Mouse (Mus musculus) embryonic stem cell, embryonic (primary cell): Measurements from ENCODE around the gene Hyal3.

Experiments
- CTCF ChIA-PET, 4 experiments: fragments of 300-600 bp in 2 of 4; fragments of 350-600 bp in 2 of 4; sonication (Branson Sonifier 250); formaldehyde crosslinking; loops; one replicate each; lab custom pipeline; 2022; ENCODE audit warnings: inconsistent platforms in 2 of 4; lab: Charles Lee
- POLR2A ChIA-PET, 4 experiments: fragments of 300-600 bp in 2 of 4; fragments of 350-600 bp in 2 of 4; sonication (Branson Sonifier 250); formaldehyde crosslinking; loops; one replicate each; lab custom pipeline; 2022; ENCODE audit warnings: antibody characterized with exemption in 4 of 4, inconsistent platforms in 1 of 4; lab: Charles Lee

Gene Hyal3

DNA sequence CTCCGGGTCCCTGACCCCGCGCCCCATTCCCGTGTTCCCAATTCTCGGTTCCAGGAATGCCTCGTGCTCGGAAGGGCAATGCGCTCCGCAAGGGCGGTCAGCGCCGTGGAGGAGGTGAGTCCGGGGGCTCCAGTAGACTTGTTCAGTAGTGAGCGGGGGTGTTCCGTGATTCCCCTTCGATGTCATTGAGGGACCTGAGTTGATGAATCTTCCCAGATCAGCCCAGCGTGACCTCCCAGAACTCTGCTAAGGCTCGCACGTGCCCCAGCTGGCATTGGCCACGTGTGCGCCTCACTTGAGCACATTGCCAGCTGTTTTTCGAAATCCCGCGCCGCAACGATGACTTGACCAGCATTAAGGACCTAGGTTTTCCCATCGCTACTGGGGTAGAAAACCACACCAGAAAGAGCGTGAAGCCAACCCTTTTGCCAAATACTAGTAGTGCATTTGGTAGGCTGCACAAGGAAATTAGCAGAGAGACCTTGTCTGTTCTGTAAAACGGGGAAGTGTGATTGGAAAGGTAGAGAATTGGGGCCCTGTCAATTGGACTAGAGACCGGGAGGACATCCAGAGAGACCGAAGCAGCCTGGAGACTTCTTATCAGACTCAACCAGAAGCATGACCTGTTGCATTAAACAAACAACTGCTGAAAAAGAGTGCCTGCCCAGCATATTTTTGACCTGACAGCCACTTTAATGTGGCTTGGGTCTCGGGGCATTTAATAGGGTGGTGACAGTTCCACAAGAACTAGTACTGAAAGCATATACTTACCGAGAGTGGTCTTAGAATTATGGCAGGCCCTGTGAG is 7.4 kb downstream of the Hyal3 start:
- ChIA-PET CTCF (interaction anchor here in 3 of 4 experiments (0.6 to 2.9 kb wide), 23 partner anchors 11 to 87 kb away, joined by 3 to 10 read pairs (median 4); partner anchors contain the start of gene Hyal1 (in 1 of the 3)), POLR2A (interaction anchor here (0.5 to 29.0 kb wide), 53 partner anchors 6 to 751 kb away, joined by 3 to 450 read pairs (median 5); partner anchors contain the start of genes Hyal1 (in 4 of the 4), Naa80 (in 3 of the 4), Cyb561d2 (in 2 of the 4) and Gnai2 (in 2 of the 4))

DNA sequence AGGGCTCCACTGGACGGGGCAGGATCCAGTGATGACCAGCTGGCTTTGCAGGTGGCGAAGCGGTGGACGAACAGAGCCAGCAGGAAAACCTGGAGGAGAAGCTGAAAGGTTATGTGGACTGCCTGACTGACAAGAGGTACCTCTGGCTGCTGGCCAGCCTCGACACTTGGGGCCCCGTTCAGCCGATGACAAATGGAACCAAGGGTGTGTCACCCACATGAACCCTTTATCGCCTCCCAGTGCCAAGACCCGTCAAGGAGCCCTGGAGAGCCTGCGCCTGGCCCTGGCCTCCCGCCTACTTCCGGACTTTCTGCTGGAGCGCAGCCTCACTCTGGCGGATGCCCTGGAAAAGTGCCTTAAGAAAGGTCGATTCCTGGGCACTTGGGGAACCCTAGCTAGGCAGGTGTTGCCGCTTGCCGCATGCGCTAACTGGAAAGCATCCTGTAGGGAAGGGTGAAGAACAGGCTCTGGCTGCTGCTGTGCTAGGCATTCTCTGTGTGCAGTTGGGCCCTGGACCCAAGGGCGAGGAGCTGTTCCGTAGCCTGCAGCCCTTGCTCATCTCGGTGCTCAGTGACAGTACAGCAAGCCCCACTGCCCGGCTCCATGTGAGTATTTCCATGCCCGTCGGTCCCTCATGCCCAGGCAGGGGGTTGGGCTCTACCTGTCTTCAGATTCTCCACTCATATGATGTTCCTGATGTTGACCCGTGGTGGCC is 9.6 kb downstream of the Hyal3 start:
- POLR2A ChIA-PET = interaction anchor here in 3 of 4 experiments (0.6 to 29.0 kb wide), 15 partner anchors 4 to 799 kb away, joined by 3 to 450 read pairs (median 5); partner anchors contain the start of genes Hyal1 (in 2 of the 3), Hyal2 (in 2 of the 3), Naa80 (in 2 of the 3) and Hyal3 (in 1 of the 3)
- CTCF ChIA-PET = interaction anchor here in 3 of 4 experiments (0.6 to 2.9 kb wide), 10 partner anchors 11 to 295 kb away, joined by 3 to 16 read pairs (median 4); no protein-coding TSS in a partner anchor

DNA sequence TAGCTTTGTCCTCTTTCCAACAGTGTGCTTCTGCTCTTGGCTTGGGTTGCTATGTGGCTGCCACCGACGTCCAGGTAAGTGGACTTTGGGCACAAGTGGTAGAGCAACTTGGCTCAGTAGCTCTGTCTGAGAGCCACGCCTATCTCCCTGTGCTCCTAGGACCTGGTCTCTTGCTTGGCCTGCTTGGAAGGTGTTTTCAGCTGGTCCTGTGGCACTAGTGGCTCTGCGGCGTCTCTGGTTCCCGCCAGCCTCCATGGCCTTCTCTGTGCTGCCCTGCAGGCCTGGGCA is 10.1 kb downstream of the Hyal3 start:
- ChIA-PET CTCF (interaction anchor here in 3 of 4 experiments (0.6 to 2.9 kb wide), 9 partner anchors 10 to 295 kb away, joined by 3 to 16 read pairs (median 5); no protein-coding TSS in a partner anchor), POLR2A (interaction anchor here in 3 of 4 experiments (1.1 to 29.0 kb wide), 10 partner anchors 4 to 40 kb away, joined by 3 to 450 read pairs (median 5); partner anchors contain the start of genes Hyal1 (in 2 of the 3), Naa80 (in 2 of the 3), Hyal2 (in 1 of the 3) and Hyal3 (in 1 of the 3))

DNA sequence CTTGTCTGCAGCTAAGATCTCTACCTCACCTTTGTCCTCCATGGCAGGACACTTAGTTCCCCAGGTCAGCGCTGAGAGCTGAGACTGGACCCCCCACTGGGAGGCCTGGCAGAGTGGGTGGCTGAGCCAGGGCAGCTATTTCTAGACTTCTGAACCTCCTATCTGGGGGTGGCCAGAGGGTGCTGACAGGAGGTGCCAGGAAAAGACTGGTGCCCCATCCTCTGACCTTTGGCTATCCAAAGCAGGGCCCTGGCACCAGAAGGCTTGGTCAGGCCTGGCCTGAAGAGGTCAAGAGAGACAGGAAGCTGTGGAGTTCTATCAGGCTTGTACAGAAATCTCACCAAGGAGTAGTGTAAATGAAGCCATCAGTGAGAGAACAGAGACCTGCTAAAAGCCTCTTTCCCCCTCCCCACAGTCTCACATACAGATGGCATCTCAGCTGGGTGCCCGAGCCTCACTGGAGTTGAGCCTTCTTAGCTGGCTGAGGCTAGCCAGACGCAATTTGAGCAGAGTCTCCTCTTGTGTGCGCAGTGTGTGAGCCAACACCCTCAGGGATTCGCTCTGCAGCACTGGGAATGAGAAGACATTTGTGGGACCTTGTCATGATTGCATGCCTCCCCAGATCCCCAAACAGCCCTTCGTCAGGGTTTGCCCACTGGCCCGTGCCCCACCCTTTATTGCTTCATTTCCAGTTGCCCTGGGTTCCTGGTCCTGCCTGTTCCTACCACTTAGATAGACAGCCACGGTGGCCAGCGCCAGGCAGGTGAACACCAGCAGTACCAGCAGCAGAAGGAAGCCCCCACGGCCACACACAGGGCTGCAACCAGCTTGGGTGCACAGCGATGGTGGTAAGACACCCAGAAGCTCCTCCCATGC is 12.7 kb downstream of the Hyal3 start:
- CTCF ChIA-PET = interaction anchor here (0.6 to 1.4 kb wide), 6 partner anchors 11 to 52 kb away, joined by 3 read pairs; no protein-coding TSS in a partner anchor

DNA sequence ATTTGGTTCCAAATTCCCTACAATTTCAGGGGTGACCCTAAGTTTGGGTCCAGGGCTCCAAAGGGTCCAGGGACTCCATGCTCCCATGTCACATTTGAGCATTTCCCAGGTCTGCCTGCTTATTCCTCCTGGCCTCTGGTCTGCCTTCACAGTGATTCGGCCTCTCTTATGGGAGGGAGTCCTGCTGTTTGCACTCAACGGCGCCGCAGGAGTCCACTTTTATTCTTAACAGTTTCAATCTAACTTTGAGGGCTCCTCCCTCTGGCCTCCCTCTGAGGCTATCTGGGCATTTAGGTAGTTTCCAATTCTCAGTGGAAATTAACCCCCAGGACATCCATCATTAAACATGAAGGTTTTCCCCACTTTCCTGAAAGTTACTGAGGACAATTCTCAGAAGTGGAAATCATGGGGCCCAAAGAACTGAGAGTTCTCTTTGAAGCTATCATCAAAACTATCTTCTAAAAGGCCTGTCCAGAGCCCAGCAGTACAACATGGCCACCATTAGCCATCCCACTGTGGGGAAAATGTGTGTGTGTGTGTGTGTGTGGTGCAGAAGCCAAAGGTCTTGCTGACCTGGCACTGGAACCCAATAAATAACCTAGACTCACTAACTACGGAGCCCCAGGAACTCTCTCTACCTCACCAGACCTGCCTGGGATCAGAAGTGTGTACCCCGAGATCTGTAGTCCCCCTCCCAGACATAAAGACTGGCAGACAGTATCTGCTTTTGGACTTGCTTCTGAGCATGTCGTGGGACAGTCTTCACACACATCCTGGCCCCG is 13.9 kb downstream of the Hyal3 start:
- CTCF ChIA-PET = interaction anchor here in 1 of 4 experiments (0.7 kb wide), 1 partner anchor 52 kb away, joined by 4 read pairs; no protein-coding TSS in a partner anchor
- POLR2A ChIA-PET = interaction anchor here (1.0 to 21.2 kb wide), 9 partner anchors 12 to 44 kb away, joined by 3 to 450 read pairs (median 3); partner anchors contain the start of genes Hyal1 (in 2 of the 4), Naa80 (in 2 of the 4), Hyal2 (in 1 of the 4) and Hyal3 (in 1 of the 4)

More for the DNA sequence above, 12.7 kb downstream of the Hyal3 start:
- POLR2A ChIA-PET = interaction anchor here in 3 of 4 experiments (0.6 to 21.2 kb wide), 16 partner anchors 9 to 502 kb away, joined by 3 to 450 read pairs (median 4); partner anchors contain the start of genes Hyal1 (in 2 of the 3), Hyal3 (in 2 of the 3), Naa80 (in 2 of the 3) and Gnai2 (in 1 of the 3)

DNA sequence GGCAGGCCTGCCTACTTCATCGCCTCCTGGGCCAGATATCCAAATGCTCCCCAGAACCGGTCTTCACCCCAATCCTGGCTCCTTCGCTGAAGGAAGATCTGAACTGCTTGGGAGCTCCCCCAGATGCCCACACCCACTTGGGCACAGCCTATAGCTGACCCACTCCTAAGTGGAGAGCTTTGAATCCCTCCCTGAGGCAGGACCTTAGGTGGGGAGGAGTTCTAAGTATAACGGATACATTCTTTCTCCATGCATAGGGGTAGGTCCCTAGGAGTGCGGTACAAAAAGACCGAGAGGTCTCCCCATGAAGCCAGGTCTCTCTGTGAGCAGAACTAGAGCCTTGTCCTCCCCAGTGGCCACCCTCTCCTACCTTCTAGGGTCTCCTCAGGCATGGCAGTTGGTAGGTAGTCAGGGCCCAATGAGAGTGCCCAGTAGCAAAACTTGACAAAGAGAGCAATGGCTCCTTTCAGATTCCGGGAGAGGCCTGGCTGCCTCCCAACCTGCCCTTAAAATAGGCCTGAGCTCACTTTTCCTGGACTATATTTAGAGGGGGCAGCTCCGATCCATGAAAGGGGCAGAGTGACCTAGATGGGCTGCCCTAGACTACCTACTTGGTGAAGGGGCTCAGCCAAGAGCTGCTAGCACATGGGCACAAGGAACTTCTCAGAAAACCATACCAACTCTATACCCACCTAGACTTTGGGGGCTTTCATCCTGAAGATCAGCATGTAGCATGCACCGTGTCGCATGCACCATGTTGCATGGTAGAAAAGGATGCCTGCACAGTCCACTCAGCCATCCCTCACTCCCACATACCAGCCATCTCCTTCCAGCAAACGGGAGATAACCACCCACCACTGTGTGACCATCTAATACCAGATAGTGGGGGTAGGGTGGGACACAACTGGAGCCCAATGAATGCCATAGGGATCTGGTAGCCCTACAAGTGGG is 16.3 kb downstream of the Hyal3 start:
- ChIA-PET CTCF (interaction anchor here in 2 of 4 experiments (0.5 to 7.5 kb wide), 3 partner anchors 15 to 294 kb away, joined by 3 to 69 read pairs (median 3); no protein-coding TSS in a partner anchor), POLR2A (interaction anchor here in 3 of 4 experiments (1.0 to 21.2 kb wide), 9 partner anchors 9 to 79 kb away, joined by 3 to 450 read pairs (median 5); partner anchors contain the start of genes Ifrd2 (in 2 of the 3), Hyal1 (in 1 of the 3), Hyal2 (in 1 of the 3) and Hyal3 (in 1 of the 3))

DNA sequence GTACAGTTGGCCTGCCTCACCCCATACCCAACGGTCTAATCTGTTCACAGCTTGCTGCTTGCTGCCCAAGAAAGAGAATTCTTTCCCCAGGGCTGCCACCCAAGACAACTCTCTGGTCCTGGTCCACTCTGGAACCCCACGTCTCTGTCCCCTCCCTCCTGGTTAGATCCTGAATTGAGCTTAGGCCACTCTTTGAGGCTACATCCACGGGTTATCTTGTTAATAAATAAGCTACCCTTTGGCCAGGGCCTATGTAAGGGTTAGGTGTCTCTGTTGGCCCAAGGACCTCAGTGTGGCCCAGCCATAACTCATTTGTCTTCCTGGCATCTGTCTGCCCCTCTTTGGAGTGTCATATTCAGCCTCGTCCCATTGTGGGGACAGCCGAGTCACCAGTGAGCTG is 17.8 kb downstream of the Hyal3 start:
- CTCF ChIA-PET = interaction anchor here in 3 of 4 experiments (0.8 to 7.5 kb wide), 8 partner anchors 14 to 79 kb away, joined by 3 to 109 read pairs (median 40); partner anchors contain the start of gene Sema3b (in 1 of the 3)
- POLR2A ChIA-PET = interaction anchor here in 2 of 4 experiments (0.7 to 21.2 kb wide), 16 partner anchors 8 to 298 kb away, joined by 3 to 450 read pairs (median 7); partner anchors contain the start of genes Hyal1 (in 2 of the 2), Hyal3 (in 2 of the 2), Ifrd2 (in 2 of the 2) and Naa80 (in 2 of the 2)

DNA sequence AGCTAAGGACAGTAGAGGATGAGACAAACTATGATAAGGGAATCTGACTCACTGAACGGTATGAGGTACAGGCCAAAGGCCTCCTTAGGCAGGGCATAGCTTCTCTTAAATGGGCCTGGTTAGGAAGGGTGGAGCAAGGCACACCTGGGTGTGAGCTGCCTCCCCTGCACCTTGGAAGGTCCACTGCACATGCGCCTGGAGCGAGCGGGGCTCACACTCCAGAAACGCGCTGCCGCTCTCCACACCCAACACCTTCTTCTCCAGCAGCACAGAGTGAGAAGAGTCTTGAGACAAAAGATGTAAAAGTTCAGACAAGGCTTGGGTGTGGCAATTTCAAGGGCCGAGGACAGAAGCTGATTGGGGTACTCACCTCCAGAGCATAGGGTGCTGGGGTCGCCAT is 18.8 kb downstream of the Hyal3 start:
- ChIA-PET CTCF (interaction anchor here (0.8 to 7.5 kb wide), 22 partner anchors 9 to 305 kb away, joined by 3 to 109 read pairs (median 6); partner anchors contain the start of genes Sema3b (in 2 of the 4) and Hyal3 (in 1 of the 4)), POLR2A (interaction anchor here in 3 of 4 experiments (0.6 to 21.2 kb wide), 22 partner anchors 8 to 446 kb away, joined by 3 to 450 read pairs (median 6); partner anchors contain the start of genes Hyal1 (in 2 of the 3), Hyal3 (in 2 of the 3), Ifrd2 (in 2 of the 3) and Naa80 (in 2 of the 3))

DNA sequence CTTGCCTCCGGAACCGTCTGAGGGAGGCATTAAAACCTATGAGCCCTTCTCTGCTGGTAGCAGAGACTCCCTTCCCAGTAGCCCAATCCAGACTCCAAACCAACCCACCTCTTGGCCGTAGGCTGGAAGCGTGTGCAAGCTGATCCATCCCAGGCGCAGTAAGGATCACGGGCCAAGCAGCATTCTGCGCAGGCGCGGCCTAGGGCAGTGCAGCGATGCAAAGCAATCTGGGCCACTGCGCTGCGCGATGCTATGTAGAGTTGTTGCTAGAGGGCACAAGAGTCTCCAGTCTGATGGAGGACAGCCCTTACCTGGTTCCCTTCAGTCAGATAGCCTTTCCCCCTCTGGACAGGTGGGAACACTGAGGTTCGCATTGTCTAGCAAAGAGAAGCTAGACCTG is 19.2 kb downstream of the Hyal3 start:
- CTCF ChIA-PET = interaction anchor here (0.8 to 7.5 kb wide), 33 partner anchors 9 to 305 kb away, joined by 3 to 109 read pairs (median 4); partner anchors contain the start of genes Sema3b (in 2 of the 4), Gnai2 (in 1 of the 4), Hyal3 (in 1 of the 4) and Ifrd2 (in 1 of the 4)
- POLR2A ChIA-PET = interaction anchor here in 3 of 4 experiments (0.8 to 21.2 kb wide), 26 partner anchors 8 to 69 kb away, joined by 3 to 450 read pairs (median 5); partner anchors contain the start of genes Hyal1 (in 2 of the 3), Hyal3 (in 2 of the 3), Ifrd2 (in 2 of the 3) and Naa80 (in 2 of the 3)

DNA sequence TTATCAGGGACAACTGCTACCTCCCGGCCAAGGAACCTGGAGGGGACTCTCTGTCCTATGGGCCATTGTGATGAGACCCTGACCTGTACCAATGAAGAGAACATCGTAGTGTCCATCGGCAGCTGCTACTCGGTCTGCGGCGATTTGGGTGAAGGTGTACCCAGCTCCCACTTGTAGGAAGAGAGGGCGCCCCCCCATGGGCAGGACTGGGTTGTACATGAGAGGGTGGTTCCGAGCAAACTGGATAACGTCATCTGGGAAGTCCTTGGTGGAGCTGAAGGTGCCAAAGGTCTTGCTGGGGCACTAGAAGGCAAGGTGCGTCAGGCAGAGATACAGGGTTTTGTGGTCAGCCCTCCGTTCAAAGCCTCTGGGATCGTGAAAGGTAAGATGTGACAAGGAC is 20.1 kb downstream of the Hyal3 start:
- CTCF ChIA-PET = interaction anchor here (0.6 to 7.5 kb wide), 48 partner anchors 8 to 723 kb away, joined by 3 to 109 read pairs (median 4); partner anchors contain the start of genes Gnai2 (in 2 of the 4), Hyal3 (in 2 of the 4), Ifrd2 (in 2 of the 4) and Sema3b (in 2 of the 4)
- POLR2A ChIA-PET = interaction anchor here in 3 of 4 experiments (0.5 to 21.2 kb wide), 27 partner anchors 9 to 83 kb away, joined by 3 to 450 read pairs (median 5); partner anchors contain the start of genes Hyal1 (in 2 of the 3), Ifrd2 (in 2 of the 3), Naa80 (in 2 of the 3) and Tusc2 (in 2 of the 3)

DNA sequence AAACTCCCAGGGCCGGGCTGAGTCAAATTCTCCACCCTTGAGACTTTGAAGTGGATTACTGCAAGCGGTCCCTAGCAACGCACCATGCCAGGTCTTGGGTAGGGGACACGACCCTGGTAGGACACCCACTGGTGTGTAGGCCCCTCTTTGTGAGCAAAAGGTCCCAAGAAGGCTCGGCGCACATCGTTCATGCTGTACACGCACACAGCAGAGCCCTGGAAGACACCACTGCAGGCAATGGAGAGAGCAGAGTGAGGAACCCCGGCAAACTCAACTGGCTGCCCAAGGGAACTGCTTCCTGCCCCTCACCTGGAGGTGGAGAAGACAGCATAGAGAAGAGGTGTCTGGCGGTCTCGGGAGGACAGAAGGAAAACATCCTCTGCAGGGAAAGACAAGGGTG is 20.7 kb downstream of the Hyal3 start:
- ChIA-PET CTCF (interaction anchor here (0.6 to 7.5 kb wide), 35 partner anchors 9 to 254 kb away, joined by 3 to 109 read pairs (median 5); partner anchors contain the start of genes Gnai2 (in 2 of the 4), Ifrd2 (in 2 of the 4), Cyb561d2 (in 1 of the 4) and Hyal1 (in 1 of the 4)), POLR2A (interaction anchor here in 3 of 4 experiments (0.6 to 21.2 kb wide), 13 partner anchors 8 to 65 kb away, joined by 3 to 450 read pairs (median 5); partner anchors contain the start of genes Hyal1 (in 2 of the 3), Ifrd2 (in 2 of the 3), Naa80 (in 2 of the 3) and Hyal2 (in 1 of the 3))

DNA sequence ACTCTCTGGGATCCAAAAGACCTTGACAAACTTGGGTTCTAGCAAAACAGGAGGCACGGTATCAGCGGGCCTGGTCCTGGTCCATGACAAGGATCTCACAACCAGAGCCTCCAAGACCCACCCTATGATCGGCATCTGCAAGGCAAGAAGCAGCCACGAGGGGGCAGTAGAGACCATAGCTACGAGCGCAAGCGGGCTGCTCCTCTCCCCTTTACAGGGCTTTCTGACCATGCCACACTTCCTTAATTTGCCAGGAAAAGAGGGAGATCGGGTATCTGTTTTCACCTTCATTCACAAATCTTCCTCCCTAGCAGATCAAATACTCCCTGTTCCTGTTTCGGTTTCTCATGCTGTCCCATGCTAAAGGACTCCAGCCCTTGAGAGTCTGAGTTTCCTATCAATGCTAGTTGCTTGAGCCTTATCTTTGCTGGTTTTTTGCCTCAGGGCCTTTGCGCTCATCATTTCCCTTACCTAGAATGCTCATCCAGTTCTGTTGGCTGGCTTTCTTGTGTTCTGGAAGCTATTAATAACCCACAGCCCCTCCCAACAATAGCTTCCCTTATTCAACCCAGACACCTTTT is 21.5 kb downstream of the Hyal3 start:
- ChIA-PET POLR2A (interaction anchor here (0.6 to 21.2 kb wide), 14 partner anchors 9 to 438 kb away, joined by 3 to 450 read pairs (median 4); partner anchors contain the start of genes Ifrd2 (in 2 of the 4), Hyal1 (in 1 of the 4), Hyal2 (in 1 of the 4) and Hyal3 (in 1 of the 4)), CTCF (interaction anchor here (0.6 to 7.5 kb wide), 35 partner anchors 9 to 356 kb away, joined by 3 to 109 read pairs (median 4); partner anchors contain the start of genes Ifrd2 (in 2 of the 4), Gnai2 (in 1 of the 4) and Sema3b (in 1 of the 4))
